Mouse (Mus musculus) hindbrain, embryonic 14.5 days (tissue): ENCODE measurements at regions not wholly inside any gene's neighbourhood (a gene's known extent, or its start where the extent isn't known, plus 50 kb on each side); places are given as distances from the start of the nearest gene placed in this dataset.
A peak's percentile ranks its signal among the peaks of the same experiment; 100 is the strongest.

Experiments used
- ATAC-seq: fragments of 200-750 bp; cut with Nextera tagmentation; 2 replicates; pipeline ENCODE4 v1.8.0; 2017; ENCODE audit warnings: moderate number of reproducible peaks, mild to moderate bottlenecking, moderate TSS enrichment, moderate library complexity; ENCODE audit not compliant: low FRiP score
- DNase-seq: peaks from one replicate; pipeline ENCODE4 v3.0.0-alpha.2; 2015; ENCODE audit warnings: low spot score
- H3K27ac ChIP-seq: fragments of 300-500 bp; sonication (generic); 2 replicates; pipeline ENCODE4 v1.5.1; 2014; ENCODE audit warnings: mild to moderate bottlenecking, moderate library complexity
- H3K27me3 ChIP-seq: fragments of 300-500 bp; sonication (generic); 2 replicates; pipeline ENCODE4 v1.6.1; 2014; ENCODE audit warnings: mild to moderate bottlenecking, low read length, mixed read lengths; ENCODE audit not compliant: control insufficient read depth, insufficient read depth
- H3K36me3 ChIP-seq: fragments of 300-500 bp; sonication (generic); replicated peaks from 2 replicates; pipeline ENCODE4 v1.6.1; 2014; ENCODE audit not compliant: control insufficient read depth, insufficient read depth
- H3K4me1 ChIP-seq: fragments of 300-500 bp; sonication (generic); replicated peaks from 2 replicates; pipeline ENCODE4 v1.6.1; 2014; ENCODE audit warnings: antibody characterized with exemption, low read length, mixed read lengths; ENCODE audit not compliant: control insufficient read depth, insufficient read depth
- H3K4me2 ChIP-seq: fragments of 300-500 bp; sonication (generic); replicated peaks from 2 replicates; pipeline ENCODE4 v1.6.1; 2014; ENCODE audit warnings: mild to moderate bottlenecking, moderate library complexity
- H3K4me3 ChIP-seq: fragments of 300-500 bp; sonication (generic); replicated peaks from 2 replicates; pipeline ENCODE4 v1.5.1; 2014; ENCODE audit warnings: mild to moderate bottlenecking, low read length
- H3K9ac ChIP-seq: fragments of 300-500 bp; sonication (generic); 2 replicates; pipeline ENCODE4 v1.6.1; 2014
- H3K9me3 ChIP-seq: fragments of 300-500 bp; sonication (generic); 2 replicates; pipeline ENCODE4 v1.6.1; 2016; ENCODE audit warnings: low read length; ENCODE audit not compliant: control insufficient read depth
- WGBS: fragments of 180-500 bp; shearing (Covaris S2); extraction: QIAGEN DNeasy Blood & Tissue Kit; methylation state at CpG from one replicate; pipeline ENCODE4 v1.1.7; 2014; 5-methylcytosine and 5-hydroxymethylcytosine counted together

DNA sequence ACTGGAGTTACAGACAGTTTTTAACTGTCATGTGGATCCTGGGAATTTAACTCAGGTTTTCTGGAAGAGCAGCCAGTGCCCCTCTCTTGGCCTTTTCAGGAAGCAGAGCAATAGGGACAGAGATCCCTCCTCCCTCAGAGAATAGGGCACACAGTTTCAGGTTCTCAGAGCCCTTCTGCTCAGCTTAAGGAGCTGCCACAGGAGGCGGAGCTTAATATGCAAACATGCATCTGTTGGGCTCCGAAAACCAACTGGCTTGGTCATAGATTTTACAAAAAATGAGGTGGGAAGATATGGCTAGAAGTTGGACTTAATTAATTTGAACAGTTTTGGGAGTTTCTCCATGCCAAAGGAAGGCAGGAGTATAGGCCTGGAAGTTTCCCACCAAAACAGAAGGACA lies 61.9 kb upstream of the Znrf2 start:
- Histone ChIP-seq H3K36me3 (no peaks in the 10 kb centered on the region), H3K4me1 (peaks cover 13% of the 10 kb centered on the region; the same call in 1 of the 2 replicates), H3K9me3 (no peaks in the 10 kb centered on the region), H3K4me3 (no peak overlapping the region), H3K9ac (no peak overlapping the region), H3K4me2 (no peak overlapping the region), H3K27me3 (peaks cover 3% of the 10 kb centered on the region; the same call in 1 of the 2 replicates), H3K27ac (no peak overlapping the region)
- ATAC-seq (no peak), DNase-seq (no peak)
- 86% methylated on average over 2 of the region's 2 CpGs for WGBS

DNA sequence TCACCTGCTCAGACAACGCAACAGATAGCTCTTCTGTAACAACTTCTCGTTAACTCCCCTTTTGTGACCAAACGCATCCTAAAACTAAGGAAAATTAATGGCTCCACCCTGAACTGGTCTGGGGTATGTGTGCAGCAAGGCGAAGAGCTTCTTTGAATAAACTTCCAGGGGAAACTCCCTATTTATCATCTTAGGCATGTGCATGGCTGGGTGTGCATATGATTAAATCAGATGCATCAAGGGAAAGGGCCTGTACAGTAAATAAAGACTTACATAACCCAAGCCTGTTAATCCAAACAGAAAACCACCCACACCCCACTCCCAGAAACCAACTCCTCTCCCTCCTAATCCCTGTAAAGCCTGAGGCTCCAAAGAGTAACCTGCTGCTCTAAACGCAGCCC lies 59.2 kb upstream of the Znrf2 start:
- ATAC-seq (no peak), DNase-seq (no peak)
- Histone ChIP-seq H3K9ac (no peak overlapping the region), H3K4me3 (no peak overlapping the region), H3K27me3 (peaks cover 8% of the 10 kb centered on the region; the same call in 1 of the 2 replicates), H3K4me2 (no peak overlapping the region), H3K4me1 (peaks cover 13% of the 10 kb centered on the region; the same call in 1 of the 2 replicates), H3K9me3 (no peaks in the 10 kb centered on the region), H3K27ac (no peak overlapping the region), H3K36me3 (no peaks in the 10 kb centered on the region)
- 56% methylated on average over 5 of the region's 5 CpGs for WGBS

DNA sequence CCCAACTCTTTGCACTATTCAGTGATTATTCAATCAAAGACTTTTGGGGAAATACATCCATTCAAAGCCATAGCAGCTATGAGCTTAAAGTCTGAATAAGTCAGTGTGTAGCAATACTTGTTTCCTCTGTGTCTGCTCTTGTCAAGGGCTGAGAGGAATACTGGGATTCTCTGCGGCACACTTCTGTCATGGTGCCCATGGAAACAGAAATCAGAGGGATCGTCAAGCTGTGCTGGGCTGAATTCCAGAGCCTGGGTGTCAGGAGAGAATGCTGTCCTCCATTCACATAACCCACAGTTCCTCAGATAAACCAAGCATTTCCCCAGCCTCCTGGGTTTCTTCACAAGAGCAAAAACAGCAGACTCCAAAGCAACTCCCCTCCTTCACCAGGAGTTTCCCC lies 58.6 kb upstream of the Znrf2 start:
- DNase-seq (peak; percentile 63), ATAC-seq (peak; percentile 74; the same call in 1 of the 2 replicates)
- no peak overlapping the region for H3K4me3 ChIP-seq
- H3K27ac ChIP-seq, result no peak overlapping the region; the same call in 1 of the 2 replicates
- no peak overlapping the region for H3K9ac ChIP-seq
- H3K4me1 ChIP-seq, result peaks cover 13% of the 10 kb centered on the region; the same call in 1 of the 2 replicates
- H3K9me3 ChIP-seq, result no peaks in the 10 kb centered on the region
- peaks cover 9% of the 10 kb centered on the region; the same call in 1 of the 2 replicates for H3K27me3 ChIP-seq
- no peaks in the 10 kb centered on the region for H3K36me3 ChIP-seq
- no peak overlapping the region for H3K4me2 ChIP-seq
- WGBS, result 6% methylated on average over 2 of the region's 2 CpGs

DNA sequence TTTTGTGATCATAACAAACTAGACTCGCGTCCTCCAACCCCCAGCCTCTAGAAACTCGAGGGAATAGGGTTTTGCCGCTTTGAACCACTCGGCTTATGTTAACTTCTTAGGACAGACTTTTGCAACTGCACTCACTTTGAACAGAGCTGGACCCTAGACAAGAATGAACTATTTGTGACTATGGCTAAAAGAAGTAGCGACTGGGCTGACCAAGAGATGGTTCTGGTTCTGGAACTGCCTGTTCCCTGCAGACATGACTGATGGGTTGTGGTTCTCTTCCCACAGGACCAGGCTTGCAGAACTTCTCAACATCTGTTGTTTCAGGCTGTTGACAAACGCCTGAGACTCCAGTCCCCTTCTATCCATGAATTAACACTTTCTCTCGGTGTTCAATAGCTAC lies 57.5 kb upstream of the Znrf2 start:
- DNase-seq (no peak), ATAC-seq (no peak)
- WGBS, result 52% methylated on average over 8 of the region's 8 CpGs
- no peak overlapping the region for H3K4me2 ChIP-seq
- no peak overlapping the region for H3K4me3 ChIP-seq
- H3K36me3 ChIP-seq, result no peaks in the 10 kb centered on the region
- peaks cover 9% of the 10 kb centered on the region; the same call in 1 of the 2 replicates for H3K27me3 ChIP-seq
- H3K9ac ChIP-seq, result no peak overlapping the region
- H3K27ac ChIP-seq, result no peak overlapping the region
- H3K4me1 ChIP-seq, result peaks cover 13% of the 10 kb centered on the region; the same call in 1 of the 2 replicates
- H3K9me3 ChIP-seq, result no peaks in the 10 kb centered on the region

DNA sequence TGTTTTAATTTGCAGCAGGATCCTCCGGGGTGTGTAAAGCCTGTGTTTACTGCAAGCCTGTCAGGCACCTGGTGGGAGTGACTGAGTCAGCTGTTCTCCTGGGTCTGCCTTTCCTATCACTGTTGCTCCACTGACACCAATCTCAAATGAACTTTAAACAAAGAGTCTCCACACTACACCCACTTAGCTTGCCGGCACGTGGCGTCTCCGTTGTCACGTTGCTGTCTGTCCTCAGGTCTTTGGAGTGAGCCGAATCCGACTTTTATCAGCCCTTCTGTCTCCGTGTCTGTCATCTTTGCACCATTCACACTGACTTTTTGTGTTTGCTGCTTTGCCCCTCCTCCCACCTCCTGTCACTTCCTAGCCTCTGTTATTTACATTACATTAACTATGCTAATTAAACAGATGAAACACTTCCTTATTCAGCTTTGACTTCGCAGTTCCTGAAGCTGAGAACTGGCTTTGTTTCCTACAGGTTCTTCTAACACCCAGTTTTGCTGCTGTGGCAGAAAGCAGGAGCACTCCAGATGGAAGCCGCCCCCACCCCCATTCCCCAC lies 56.7 kb upstream of the Znrf2 start:
- DNase-seq (no peak), ATAC-seq (peak; percentile 53; the same call in 1 of the 2 replicates)
- Histone ChIP-seq H3K27me3 (peaks cover 9% of the 10 kb centered on the region; the same call in 1 of the 2 replicates), H3K36me3 (no peaks in the 10 kb centered on the region), H3K9me3 (no peaks in the 10 kb centered on the region), H3K4me2 (peak overlapping the region; percentile 40), H3K9ac (no peak overlapping the region), H3K4me1 (peaks cover 13% of the 10 kb centered on the region; the same call in 1 of the 2 replicates), H3K4me3 (no peak overlapping the region), H3K27ac (0 out of 2 replicates have a peak overlapping the region, but pooled peaks have one; percentile 14)
- 1% methylated on average over 11 of the region's 11 CpGs for WGBS

DNA sequence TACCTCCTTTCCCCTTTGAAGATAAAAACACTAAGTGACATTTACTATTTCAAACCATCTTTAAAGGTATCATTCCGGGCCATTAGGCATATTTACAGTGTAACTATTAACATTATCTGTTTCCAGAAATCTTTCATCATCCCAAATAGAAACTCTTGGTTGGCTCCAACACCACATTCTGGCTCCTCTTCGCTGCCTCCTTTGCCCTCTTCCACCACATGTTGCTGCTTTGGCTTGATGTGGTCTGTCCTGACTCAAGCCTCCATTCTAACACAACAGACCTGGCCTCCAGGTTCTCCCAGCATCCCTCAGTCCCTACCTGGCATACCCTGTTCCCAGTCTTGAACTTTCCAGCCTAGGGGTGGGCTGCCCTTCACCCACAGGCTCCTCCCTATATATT lies 56.2 kb upstream of the Znrf2 start:
- no peaks in the 10 kb centered on the region for H3K9me3 ChIP-seq
- H3K4me3 ChIP-seq, result no peak overlapping the region
- WGBS, result 60% methylated on average over 2 of the region's 2 CpGs
- no peak overlapping the region for H3K4me2 ChIP-seq
- no peak for ATAC-seq
- no peak overlapping the region for H3K9ac ChIP-seq
- H3K4me1 ChIP-seq, result peaks cover 13% of the 10 kb centered on the region; the same call in 1 of the 2 replicates
- DNase-seq, result no peak
- H3K27ac ChIP-seq, result no peak overlapping the region
- H3K27me3 ChIP-seq, result peaks cover 9% of the 10 kb centered on the region; the same call in 1 of the 2 replicates
- H3K36me3 ChIP-seq, result no peaks in the 10 kb centered on the region

DNA sequence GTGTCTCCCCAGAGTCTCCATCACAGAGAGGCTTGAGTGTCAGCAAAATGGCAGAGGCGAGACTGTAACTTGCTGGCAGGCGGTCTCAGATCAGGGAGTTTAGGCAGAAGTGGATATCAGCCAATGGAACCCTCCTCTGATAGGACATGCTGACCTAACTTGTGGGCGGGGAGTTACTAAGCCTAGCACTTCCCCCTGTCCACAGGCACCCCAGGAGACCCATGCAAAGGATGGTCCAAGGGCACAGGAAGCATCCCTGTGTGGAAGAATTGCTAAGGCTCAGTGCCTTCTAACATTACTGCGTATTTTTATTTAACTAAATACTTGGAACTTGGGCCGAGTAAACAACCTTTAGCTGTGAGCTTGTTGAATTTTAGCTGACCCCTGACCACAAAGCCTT lies 54.7 kb upstream of the Znrf2 start:
- DNase-seq (no peak), ATAC-seq (no peak)
- no peaks in the 10 kb centered on the region for H3K36me3 ChIP-seq
- no peak overlapping the region for H3K27ac ChIP-seq
- peaks cover 9% of the 10 kb centered on the region; the same call in 1 of the 2 replicates for H3K27me3 ChIP-seq
- H3K9ac ChIP-seq, result no peak overlapping the region
- WGBS, result 75% methylated on average over 5 of the region's 5 CpGs
- peaks cover 13% of the 10 kb centered on the region; the same call in 1 of the 2 replicates for H3K4me1 ChIP-seq
- no peak overlapping the region for H3K4me3 ChIP-seq
- no peaks in the 10 kb centered on the region for H3K9me3 ChIP-seq
- no peak overlapping the region for H3K4me2 ChIP-seq

DNA sequence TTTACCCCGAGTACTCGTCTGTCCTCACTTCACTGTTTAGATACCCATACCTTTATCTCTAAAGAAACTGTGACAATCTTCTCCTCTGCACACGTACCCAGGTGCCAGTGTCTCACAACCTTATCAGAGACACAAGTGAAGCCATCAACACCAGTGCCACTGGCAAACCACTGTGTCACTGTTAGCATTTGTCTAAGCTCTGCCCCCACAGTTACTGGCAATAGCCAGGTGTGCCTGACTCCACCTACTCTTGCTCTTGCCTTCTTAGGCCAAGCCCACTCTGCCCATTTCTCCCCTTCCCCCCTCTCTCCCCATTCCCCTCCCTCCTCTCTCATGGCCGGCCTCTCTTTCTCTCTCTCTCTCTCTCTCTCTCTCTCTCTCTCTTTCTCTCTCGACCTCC lies 54.2 kb upstream of the Znrf2 start:
- no peak for DNase-seq
- H3K36me3 ChIP-seq, result no peaks in the 10 kb centered on the region
- H3K4me3 ChIP-seq, result no peak overlapping the region
- ATAC-seq, result no peak
- 50% methylated on average over 5 of the region's 5 CpGs for WGBS
- H3K27me3 ChIP-seq, result peaks cover 9% of the 10 kb centered on the region; the same call in 1 of the 2 replicates
- peaks cover 9% of the 10 kb centered on the region; the same call in 1 of the 2 replicates for H3K4me1 ChIP-seq
- no peaks in the 10 kb centered on the region for H3K9me3 ChIP-seq
- no peak overlapping the region for H3K4me2 ChIP-seq
- no peak overlapping the region for H3K9ac ChIP-seq
- no peak overlapping the region for H3K27ac ChIP-seq

DNA sequence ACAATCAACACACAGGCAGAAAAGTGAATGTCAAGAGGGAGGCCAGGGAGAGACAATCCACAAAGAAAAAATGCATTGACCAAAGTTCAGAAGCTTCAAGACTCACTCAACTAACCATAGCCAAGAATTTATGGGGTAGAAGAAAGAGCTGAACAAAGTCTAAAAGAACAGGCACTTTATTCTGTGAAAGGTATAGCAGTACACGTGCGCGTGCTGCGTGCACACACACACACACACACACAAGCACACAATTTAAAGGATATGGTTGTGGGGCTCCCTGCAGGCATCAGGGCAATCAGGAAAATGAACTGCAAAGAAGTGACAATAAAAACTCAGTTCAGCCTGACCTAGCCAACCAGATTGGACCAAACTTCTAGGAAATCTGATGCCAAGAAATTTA lies 53.0 kb upstream of the Znrf2 start:
- ATAC-seq (no peak), DNase-seq (no peak)
- no peak overlapping the region for H3K27ac ChIP-seq
- peaks cover 5% of the 10 kb centered on the region; the same call in 1 of the 2 replicates for H3K4me1 ChIP-seq
- H3K4me2 ChIP-seq, result no peak overlapping the region
- peaks cover 9% of the 10 kb centered on the region; the same call in 1 of the 2 replicates for H3K27me3 ChIP-seq
- no peak overlapping the region for H3K9ac ChIP-seq
- no peak overlapping the region for H3K4me3 ChIP-seq
- H3K36me3 ChIP-seq, result no peaks in the 10 kb centered on the region
- WGBS, result 95% methylated on average over 4 of the region's 4 CpGs
- no peaks in the 10 kb centered on the region for H3K9me3 ChIP-seq
